Mouse (Mus musculus) layer of hippocampus, postnatal 14 days (tissue): ENCODE data around the gene Gm20518. TPM values are rescaled to one million over a fixed set of nuclear protein-coding genes. Genes with fewer than 3 reads are reported as not detected.
A peak's percentile ranks its signal among the peaks of the same experiment; 100 is the strongest.

Source experiments
- DNase-seq, 2 experiments: peaks; one replicate each; pipeline ENCODE4 v3.0.0; 2021 to 2022; ENCODE audit warnings: low spot score in 2 of 2, mixed read lengths in 1 of 2
- total RNA-seq, 2 experiments: library from RNA; stranded (reverse); gene quantifications; 2 replicates each; pipeline ENCODE4 v1.2.3; 2021

Gm20518 gene
- total RNA-seq, 2 experiments from 2014 or later = 1.9 to 2.4 TPM

DNA sequence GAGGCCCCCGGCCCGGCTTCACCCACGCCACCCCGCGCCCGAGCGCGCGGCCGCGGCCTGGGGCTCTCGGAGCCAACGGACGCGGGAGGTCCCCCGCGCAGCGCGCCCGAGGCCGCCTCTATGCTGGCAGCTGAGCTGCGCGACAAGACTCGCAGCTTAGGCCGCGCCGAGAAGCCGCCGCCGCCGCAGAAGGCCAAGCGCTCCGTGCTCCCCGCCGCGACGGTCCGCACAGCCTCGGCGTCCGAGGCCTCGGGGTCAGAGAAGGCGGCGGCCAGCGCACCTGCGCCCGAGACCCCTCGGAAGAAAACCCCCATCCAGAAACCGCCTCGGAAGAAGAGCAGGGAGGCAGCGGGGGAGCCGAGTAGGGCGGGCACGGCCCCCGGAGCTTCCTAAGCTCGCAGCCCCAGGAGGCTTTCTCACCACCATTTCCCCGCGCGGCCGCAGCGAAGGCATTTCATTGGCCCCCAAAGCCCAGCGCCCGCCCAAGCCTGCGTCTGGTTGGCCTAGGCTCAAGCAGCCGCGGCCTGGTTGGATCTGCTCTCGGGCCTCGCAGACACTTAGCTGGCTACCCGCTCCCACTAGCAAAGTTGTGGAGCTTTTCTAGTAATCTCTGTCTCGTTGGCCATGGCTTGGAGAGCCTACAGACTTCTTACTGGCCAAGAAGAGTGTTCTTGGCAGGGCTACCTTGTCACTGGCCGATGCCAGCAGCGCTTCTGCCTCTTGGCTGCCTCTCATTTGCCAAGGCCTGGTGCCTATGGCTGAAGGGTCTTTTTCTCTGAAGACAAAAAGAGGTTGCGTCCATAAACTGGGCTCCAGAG is 84.1 kb downstream of the Gm20518 start:
- peak; percentile 89 to 91 for DNase-seq

DNA sequence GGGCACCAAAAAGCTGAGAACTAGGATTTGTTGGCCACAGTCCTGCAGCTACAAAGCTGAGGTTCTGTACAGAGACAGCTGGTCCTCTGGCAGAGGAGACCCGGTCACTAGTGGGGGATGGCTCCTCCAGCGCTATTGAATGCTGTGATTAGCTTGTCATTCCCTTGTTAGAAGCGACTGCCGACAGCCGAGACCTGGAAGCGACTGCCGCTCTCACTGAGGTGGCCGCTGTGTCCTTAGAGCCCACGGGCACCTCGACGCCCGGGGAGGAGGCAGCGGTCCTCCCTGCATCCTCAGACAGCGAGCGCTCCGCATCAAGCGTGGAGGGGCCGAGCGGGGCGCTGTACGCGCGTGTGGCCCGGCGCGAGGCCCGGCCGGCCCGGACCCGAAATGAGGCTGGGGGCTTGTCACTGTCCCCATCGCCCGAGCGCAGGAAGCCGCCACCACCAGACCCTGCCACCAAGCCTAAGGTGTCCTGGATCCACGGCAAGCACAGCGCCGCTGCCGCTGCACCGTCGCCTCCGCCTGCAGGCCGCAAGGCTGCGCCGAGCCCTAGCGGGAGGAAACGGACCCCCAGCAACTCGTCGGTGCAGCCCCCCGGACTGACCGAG is 84.8 kb downstream of the Gm20518 start:
- peak in 1 of 2 experiments; percentile 61 for DNase-seq

DNA sequence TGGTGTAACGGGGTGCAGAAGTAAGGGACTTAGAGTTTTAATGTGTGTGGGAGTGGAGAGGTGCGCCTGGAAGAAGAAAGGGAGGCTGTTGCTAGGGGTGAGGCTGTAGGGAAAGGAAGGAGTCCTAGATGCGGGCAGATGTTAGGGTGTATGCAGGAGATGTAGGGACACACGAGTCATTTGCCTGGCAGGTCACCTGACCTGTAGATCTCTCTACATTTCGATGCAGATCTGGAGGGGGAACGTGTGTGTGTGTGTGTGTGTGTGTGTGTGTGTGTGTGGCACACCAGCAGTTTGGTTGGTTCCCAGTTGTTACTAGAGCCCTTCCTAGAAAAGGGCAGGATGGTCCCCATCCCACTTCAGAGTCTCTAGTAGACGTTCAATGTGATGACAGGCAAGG is 86.5 kb downstream of the Gm20518 start:
- no peak for DNase-seq

DNA sequence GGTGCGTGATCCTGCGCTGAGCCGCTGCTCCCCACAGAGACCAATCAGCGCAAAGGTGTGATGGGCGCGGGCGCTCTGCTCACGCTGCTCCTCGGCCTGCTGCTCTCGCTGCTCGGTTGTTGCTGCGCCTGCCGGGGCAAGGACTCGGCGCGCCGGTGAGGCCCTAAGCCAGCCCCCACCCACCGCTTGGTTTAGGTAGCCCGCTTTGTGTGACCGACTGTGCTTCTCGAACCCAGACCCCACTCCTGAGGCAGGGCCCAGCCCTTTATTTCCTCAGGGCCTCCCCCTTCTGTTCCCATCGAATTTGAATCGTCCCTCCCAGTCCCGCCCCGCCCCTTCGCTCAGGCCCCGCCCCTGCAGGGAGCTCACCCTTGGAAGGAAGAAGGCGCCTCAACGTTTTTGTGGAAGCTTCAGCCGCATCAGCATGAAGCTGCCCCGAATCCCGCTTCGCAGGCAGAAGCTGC is 87.0 kb downstream of the Gm20518 start:
- no peak for DNase-seq

DNA sequence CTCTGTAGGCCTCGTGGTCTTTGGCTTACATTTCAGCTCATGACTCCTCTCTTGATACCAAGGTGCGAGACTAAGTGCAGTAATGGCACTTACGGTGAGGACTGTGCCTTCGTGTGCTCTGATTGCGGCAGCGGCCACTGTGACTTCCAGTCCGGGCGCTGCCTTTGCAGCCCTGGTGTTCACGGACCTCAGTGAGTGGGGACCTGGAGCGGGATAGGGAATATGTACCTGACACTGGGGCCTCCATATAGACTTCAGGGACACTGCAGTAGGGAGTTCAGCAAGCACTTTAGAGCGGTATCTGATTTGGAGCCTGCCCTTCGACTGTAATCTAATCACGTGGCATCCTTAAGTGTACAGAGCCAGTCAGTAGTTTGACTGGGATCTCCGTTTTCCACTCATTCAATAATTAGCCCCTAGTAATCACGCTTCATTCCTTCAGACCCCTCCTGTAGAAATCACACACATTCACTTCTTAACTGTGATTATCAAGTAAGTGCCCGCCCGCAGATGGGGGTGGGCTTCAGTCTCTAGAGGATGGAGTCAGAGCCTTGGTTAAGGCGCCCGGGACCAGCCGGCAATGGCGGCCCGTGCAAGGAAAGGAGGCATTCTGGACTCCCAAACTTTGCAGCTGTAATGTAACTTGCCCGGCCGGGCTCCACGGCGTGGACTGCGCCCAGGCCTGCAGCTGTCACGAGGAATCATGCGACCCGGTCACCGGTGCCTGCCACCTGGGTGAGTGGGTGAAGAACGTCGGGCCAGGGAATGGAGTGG is 87.6 kb downstream of the Gm20518 start:
- DNase-seq = no peak

DNA sequence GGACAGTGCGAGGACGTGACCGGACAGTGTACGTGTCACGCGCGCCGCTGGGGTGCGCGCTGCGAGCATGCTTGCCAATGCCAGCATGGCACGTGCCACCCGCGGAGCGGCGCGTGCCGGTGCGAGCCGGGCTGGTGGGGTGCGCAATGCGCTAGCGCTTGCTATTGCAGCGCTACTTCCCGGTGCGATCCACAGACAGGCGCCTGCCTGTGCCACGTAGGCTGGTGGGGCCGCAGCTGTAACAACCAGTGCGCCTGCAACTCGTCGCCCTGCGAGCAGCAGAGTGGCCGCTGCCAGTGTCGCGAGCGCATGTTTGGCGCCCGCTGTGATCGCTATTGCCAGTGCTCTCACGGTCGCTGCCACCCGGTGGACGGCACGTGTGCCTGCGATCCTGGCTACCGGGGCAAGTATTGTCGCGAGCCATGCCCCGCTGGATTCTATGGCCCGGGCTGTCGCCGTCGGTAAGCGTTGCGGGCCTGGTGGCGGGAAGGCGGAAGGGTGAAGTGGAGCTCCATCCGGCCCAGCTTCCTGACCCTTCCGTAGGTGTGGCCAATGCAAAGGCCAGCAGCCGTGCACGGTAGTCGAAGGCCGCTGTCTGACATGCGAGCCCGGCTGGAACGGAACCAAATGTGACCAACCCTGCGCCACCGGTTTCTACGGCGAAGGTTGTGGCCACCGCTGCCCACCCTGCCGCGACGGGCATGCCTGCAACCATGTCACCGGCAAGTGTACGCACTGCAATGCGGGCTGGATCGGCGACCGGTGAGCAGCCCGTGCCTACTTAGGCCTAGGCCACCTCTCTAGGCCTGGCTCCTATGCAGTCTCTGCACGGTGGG is 88.4 kb downstream of the Gm20518 start:
- DNase-seq = peak in 1 of 2 experiments; percentile 62

DNA sequence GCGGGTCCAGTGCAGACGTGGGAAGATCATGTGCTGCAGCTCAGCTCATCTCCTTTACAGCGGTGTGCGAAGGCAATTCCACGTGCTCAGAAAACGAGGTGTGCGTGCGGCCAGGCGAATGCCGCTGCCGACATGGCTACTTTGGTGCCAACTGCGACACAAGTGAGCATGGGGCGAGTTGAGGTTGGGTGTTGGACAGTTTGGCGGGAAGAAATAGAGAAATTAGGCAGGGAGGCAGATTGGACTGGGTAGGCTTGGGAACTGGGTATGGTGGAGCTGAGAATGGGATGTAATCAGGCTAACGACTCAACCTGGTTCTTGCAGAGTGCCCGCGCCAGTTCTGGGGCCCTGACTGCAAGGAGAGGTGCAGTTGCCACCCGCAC is 89.0 kb downstream of the Gm20518 start:
- DNase-seq = no peak

DNA sequence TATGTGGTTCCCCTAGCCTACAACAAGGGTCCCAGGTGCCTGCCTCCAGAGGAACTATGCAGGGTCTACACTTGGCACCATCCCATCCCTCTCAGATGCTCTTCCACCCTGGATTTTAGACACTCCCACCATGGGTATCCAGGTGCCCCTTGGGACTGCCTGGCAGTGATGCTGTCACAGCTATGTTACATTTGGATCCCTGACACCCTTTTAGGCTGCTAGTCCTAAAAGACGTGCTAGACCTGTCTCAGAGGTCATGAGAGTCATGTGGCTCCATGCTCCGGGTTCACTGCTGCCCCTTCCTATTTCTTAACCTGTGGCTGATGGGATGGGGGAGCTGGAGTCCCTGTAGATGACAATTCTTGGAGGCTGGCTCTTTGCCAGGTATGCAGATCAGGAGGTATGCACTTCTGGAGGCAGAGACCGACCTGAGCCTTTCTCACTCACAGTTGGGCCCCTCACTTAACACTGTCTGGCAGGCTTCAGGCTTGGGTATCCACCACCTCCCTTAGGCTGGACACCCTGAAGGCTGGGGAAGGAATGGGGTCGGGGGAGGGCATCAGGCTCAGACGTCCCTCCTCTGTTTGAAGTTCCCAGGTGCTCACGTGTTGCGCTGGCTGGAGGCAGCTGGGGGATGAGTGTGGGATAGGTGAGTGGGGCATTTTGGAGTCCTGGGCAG is 89.6 kb downstream of the Gm20518 start:
- DNase-seq = no peak

DNA sequence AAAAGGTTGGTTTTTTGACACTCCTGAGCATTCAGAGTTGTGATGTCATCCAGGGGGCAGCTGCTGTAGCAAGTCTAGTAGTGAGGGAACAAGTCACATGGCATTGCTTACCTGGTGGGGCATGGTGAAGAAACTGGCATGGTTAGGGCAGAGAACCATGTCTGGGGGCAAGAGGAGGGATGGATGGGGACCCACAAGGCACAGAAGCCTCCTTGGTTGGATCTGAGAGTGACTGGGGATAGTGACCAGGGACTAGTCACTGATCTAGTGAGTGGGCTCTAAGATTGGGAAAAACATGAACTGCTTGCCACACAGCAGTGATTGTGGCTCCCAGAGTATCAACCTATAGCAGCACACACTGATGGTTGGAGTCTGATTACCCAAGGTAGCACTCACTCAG is 91.9 kb downstream of the Gm20518 start:
- no peak for DNase-seq

DNA sequence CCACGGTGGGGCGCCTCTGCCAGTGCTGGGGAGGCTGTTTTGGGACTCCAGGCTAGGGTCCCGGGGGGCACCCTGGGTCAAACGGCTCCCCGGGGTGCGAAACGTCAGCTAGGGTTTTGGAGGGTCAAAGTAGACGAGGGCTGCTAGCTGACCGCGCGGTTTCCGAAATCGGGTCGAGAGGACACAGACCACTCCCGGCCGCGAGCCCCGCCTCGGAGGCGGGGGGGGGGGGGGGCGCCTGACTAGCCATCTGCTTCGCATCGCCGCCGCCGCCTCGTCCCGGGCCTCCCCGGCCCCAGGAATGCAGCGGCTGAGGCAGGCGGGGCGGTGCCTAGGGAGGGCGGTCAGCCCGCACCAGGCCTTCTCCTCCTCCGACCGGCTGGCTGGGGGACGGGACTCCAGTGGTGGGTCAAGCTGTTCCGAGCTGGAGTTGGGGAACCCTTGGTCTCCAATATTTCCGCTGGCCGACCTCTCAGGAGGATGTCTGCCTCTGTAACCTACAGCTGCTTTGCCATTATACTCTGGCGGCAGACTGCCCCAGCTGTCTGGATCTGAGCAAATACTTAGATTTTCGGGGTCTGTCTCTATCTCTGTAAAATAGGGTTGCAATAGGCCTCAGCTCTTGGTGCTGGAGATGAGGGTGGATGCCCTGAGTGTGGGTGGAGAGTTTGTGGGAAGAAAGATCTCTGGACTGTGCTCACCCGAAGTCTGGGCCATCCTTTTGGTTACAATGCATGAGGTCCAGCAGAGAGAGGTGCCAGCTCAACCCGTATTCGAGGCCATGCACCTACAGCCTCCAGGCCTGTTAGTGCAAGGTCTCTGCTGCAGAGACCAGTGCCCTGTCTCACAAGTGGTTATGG is 92.9 kb downstream of the Gm20518 start:
- DNase-seq = no peak

DNA sequence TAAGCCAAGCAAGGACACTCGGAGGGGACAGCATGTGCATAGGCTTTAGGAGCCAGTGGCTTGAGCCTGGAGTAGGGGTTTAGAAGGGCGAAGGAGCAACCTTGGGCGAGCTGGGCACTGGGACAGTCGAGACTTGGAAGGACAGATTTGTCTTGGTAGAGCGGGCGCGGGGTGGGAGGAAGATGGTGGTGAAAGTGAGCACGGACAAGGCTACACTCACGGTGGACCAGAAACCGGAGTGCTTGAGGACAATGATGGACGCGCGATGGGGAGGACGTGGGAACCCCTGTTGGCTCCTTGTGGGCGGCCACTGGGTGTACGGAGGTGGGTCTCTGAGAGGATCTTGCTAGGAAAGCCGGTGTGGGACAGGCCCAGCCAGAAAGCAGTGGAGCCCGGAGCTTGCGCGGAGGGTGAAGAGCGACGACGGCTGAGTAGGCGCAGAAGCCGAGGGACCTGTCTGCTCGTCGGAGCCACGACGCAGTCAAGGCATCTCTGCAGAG is 93.6 kb downstream of the Gm20518 start:
- DNase-seq = no peak

DNA sequence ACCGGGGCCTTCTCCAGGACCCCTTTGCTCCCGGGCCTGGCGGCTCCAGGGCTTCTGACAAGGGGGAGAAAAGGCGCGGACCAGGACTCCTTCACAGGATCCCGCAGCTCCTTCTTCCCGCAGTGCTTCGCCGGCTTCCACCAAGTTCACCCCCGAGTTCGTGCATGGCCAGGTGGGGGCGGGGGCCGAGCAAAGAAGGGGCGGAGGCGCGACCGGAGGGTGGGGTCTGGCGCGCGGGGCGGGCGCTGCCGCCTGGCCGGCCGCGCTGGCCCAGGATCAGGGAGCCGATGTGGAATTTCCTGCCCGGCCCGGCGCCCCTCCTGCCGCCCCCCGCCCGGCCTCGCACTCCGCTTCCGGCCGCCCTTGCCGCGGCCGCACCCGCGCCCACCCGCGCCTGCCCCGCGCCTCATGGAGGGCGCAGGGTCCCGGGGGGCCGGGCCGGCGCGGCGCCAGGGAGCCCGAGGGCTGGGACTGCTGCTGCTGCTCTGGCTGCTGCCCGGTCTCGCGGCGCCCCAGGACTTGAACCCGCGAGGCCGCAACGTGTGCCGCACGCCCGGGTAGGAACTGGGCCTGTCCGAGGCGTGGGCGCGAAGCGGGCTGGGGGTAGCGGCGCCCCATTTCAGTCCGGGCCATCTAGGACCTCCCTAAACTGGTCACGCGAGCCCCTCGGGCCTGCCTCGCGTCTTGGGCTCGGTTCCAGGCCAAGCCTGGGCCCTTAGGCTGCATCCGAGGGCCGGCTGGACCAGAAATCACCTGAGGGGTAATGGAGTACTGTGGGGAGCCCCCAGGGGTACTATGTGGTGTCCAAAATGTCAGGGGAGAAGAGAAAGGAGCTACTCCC is 94.3 kb downstream of the Gm20518 start, which contains the start of gene Scarf2:
Gene Scarf2 (plus strand): TSS at position 312 of the 841 bp plus-strand sequence.
- DNase-seq = no peak

DNA sequence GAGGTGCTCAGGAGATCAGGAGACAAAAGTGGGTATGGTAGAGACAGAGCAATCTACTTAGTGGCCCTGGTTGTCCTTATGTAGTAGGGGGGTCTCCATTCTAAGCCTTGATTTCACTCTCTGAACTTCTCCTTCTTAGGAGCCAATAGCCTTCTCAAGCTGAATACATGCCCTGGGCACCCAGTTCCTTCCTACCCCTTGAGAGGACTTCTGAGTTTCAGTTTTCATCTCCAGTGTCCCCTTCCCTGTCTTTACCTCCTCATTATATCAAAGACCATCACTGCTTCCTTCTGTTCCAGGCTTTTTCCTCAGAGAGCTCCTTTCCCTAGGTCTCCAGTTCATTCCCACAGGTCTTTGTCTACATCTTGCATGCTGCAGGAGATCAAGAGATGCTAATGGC is 95.0 kb downstream of the Gm20518 start:
- no peak for DNase-seq

DNA sequence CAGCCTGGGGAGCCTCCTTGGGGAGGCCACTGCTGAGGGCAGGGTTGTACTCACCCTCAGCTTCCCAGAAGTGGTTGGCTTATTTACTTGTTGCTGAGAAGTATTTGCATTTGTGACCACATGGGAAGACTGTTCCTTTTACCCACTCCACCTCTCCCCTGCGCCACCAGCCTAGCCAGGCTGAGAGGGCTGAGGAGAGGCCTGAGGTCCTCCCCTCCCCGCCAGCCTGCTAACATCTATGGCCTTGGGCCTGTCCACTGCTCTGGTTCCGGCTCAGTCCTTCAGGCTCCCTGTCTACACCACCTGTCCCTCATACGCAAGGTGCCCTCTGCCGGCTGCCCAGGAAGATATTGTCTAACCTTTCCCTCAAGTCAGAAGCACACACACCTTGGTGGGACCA is 95.8 kb downstream of the Gm20518 start:
- no peak for DNase-seq

DNA sequence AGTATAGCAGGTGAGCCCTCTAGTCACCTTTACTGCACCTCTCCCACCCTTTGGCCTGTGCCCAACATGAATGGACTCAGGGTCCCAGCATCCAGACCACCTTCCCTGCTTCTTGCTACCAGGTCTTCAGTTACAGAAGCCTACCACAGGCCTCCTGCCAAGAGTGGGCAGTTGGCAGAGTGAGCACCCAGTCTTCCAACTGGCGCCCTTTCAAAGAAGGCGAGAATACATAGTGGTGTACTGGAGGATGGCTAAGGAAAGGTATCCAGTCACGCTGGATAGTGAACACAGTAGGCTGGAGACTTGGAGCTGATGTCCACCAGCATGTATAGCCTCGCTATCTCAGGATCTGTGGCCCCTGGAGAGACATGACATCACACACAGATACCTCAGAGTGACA is 97.4 kb downstream of the Gm20518 start:
- no peak for DNase-seq

DNA sequence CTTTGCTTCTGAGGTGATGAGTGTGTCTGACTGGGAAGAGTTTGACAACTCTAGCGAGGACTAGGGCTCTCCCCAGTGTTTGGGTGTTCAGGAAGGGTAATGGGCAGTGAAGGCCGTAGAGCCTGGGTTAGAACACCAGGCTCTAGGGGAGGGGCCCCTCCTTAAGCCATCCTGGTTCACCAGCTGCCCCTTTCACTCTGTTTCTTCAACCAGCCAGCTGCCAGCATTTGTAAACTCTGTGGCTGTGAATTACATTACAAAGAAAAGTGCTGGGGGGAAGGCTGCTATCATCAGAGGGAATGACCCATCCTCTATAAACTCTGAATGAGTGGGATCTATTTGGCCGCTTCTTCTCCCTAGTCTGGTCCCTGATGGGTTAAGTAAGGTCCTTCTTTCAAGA is 98.7 kb downstream of the Gm20518 start:
- no peak for DNase-seq

DNA sequence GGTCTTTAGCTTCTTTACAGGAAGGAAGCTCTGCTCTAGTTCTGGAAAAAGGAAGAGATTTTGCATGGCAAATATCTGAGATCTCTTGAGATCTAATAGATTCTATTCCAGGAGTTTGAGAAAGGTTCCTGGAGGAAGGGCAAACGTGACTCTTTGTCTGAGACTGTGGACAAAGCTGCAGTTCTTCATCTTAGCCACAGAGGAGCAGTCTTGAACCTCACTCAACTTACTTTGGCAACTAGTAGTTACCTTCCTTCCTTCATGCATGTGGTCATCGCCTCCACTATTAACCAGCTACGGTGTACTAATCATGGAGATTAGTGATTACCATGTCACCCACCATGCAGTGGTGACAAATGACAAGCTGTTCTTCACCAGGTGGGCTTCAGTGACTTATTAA is 106.1 kb downstream of the Gm20518 start:
- DNase-seq = no peak
